Mouse (Mus musculus) ovary, postnatal 36 days (tissue): Measurements from ENCODE around the gene Snx10.

ENCODE experiments used
- DNase-seq: peaks from one replicate; pipeline ENCODE4 v3.0.0; 2022; ENCODE audit warnings: low spot score, mixed read lengths

The Snx10 gene

GRCm38 (mm10) chr6:51636019-51636568, 112.4 kb downstream of the Snx10 start:
- DNase-seq = no peak
